Mouse (Mus musculus): ENCODE measurements around the gene Fnip2. TPM values are rescaled to one million over a fixed set of nuclear protein-coding genes. Genes with fewer than 3 reads are reported as not detected.
"Not testable (repeated sequence)": the region's sequence is repeated elsewhere in the genome, so short reads cannot be mapped to it uniquely, and the experiment has no call there.

The Fnip2 gene
- polyA plus RNA-seq, 1 experiment from 2014 or later = 4.7 TPM

- no peak overlapping the region for H3K9ac ChIP-seq
- H3K4me2 ChIP-seq = no peak overlapping the region
- no peak overlapping the region for H3K27ac ChIP-seq
- peaks cover 12% of the 10 kb centered on the region for H3K4me1 ChIP-seq
- H3K4me3 ChIP-seq = no peak overlapping the region
- H3K9me3 ChIP-seq = no peaks in the 10 kb centered on the region
- ATAC-seq (ENCODE audit: insufficient number of reproducible peaks, insufficient read depth, low FRiP score, low TSS enrichment, low read depth) = no peak
- H3K36me3 ChIP-seq = peaks cover 5% of the 10 kb centered on the region; the same call in 1 of the 2 replicates
- WGBS = 84% methylated on average over 14 of the region's 14 CpGs
- H3K27me3 ChIP-seq = no peaks in the 10 kb centered on the region
Measured at GRCm38 (mm10) chr3:79452696-79453263, 114.8 kb downstream of the Fnip2 start.

GRCm38 (mm10) chr3:79449361-79449760, 118.2 kb downstream of the Fnip2 start:
- WGBS = 54% methylated on average over 7 of the region's 7 CpGs
- H3K36me3 ChIP-seq = no peaks in the 10 kb centered on the region
- ATAC-seq (ENCODE audit: insufficient number of reproducible peaks, insufficient read depth, low FRiP score, low TSS enrichment, low read depth) = no peak

GRCm38 (mm10) chr3:79448421-79448820, 119.2 kb downstream of the Fnip2 start:
- Histone ChIP-seq H3K27me3 (no peaks in the 10 kb centered on the region), H3K4me2 (no peak overlapping the region), H3K4me3 (no peak overlapping the region), H3K4me1 (peaks cover 12% of the 10 kb centered on the region), H3K9ac (no peak overlapping the region), H3K36me3 (no peaks in the 10 kb centered on the region), H3K27ac (no peak overlapping the region), H3K9me3 (no peaks in the 10 kb centered on the region)
- WGBS = 60% methylated on average over 5 of the region's 5 CpGs
- ATAC-seq (ENCODE audit: insufficient number of reproducible peaks, insufficient read depth, low FRiP score, low TSS enrichment, low read depth) = no peak

More at GRCm38 (mm10) chr3:79449361-79449760, 118.2 kb downstream of the Fnip2 start:
- no peaks in the 10 kb centered on the region for H3K27me3 ChIP-seq
- peaks cover 12% of the 10 kb centered on the region for H3K4me1 ChIP-seq
- no peak overlapping the region for H3K4me3 ChIP-seq
- H3K27ac ChIP-seq = no peak overlapping the region
- H3K9me3 ChIP-seq = no peaks in the 10 kb centered on the region
- no peak overlapping the region for H3K9ac ChIP-seq
- H3K4me2 ChIP-seq = no peak overlapping the region

- not testable (repeated sequence) for H3K27ac ChIP-seq; H3K4me3 ChIP-seq; H3K27me3 ChIP-seq; H3K4me2 ChIP-seq; H3K36me3 ChIP-seq; ATAC-seq (ENCODE audit: insufficient number of reproducible peaks, insufficient read depth, low FRiP score, low TSS enrichment, low read depth); H3K9me3 ChIP-seq; H3K9ac ChIP-seq
- H3K4me1 ChIP-seq = peaks cover 12% of the 10 kb centered on the region
- WGBS = 80% methylated on average over 3 of the region's 3 CpGs
Measured at GRCm38 (mm10) chr3:79446648-79447047, 120.9 kb downstream of the Fnip2 start.

- no peak overlapping the region for H3K27ac ChIP-seq
- H3K9me3 ChIP-seq = no peaks in the 10 kb centered on the region
- no peak overlapping the region for H3K9ac ChIP-seq
- no peak overlapping the region for H3K4me3 ChIP-seq
- H3K4me1 ChIP-seq = peaks cover 12% of the 10 kb centered on the region
- no peaks in the 10 kb centered on the region for H3K36me3 ChIP-seq
- WGBS = 93% methylated on average over 4 of the region's 4 CpGs
- no peak overlapping the region for H3K4me2 ChIP-seq
- ATAC-seq (ENCODE audit: insufficient number of reproducible peaks, insufficient read depth, low FRiP score, low TSS enrichment, low read depth) = no peak
- H3K27me3 ChIP-seq = no peaks in the 10 kb centered on the region
Measured at GRCm38 (mm10) chr3:79446124-79446523, 121.5 kb downstream of the Fnip2 start.

GRCm38 (mm10) chr3:79445041-79445440, 122.6 kb downstream of the Fnip2 start:
- Histone ChIP-seq H3K4me2 (no peak overlapping the region), H3K4me1 (peaks cover 12% of the 10 kb centered on the region), H3K27me3 (no peaks in the 10 kb centered on the region), H3K36me3 (no peaks in the 10 kb centered on the region), H3K9me3 (no peaks in the 10 kb centered on the region), H3K4me3 (no peak overlapping the region), H3K9ac (no peak overlapping the region), H3K27ac (no peak overlapping the region)
- no peak for ATAC-seq (ENCODE audit: insufficient number of reproducible peaks, insufficient read depth, low FRiP score, low TSS enrichment, low read depth)
- 80% methylated on average over 8 of the region's 8 CpGs for WGBS

- Histone ChIP-seq H3K27me3 (no peaks in the 10 kb centered on the region), H3K9me3 (no peaks in the 10 kb centered on the region), H3K27ac (no peak overlapping the region), H3K4me2 (no peak overlapping the region), H3K9ac (no peak overlapping the region), H3K36me3 (no peaks in the 10 kb centered on the region), H3K4me3 (no peak overlapping the region), H3K4me1 (peaks cover 6% of the 10 kb centered on the region)
- 64% methylated on average over 4 of the region's 4 CpGs for WGBS
- ATAC-seq (ENCODE audit: insufficient number of reproducible peaks, insufficient read depth, low FRiP score, low TSS enrichment, low read depth) = no peak
Measured at GRCm38 (mm10) chr3:79443850-79444249, 123.7 kb downstream of the Fnip2 start.

- H3K36me3 ChIP-seq = no peaks in the 10 kb centered on the region
- no peaks in the 10 kb centered on the region for H3K27me3 ChIP-seq
- no peak overlapping the region for H3K9ac ChIP-seq
- WGBS = 82% methylated on average over 12 of the region's 12 CpGs
- H3K27ac ChIP-seq = no peak overlapping the region
- H3K9me3 ChIP-seq = no peaks in the 10 kb centered on the region
- H3K4me1 ChIP-seq = no peaks in the 10 kb centered on the region
- ATAC-seq (ENCODE audit: insufficient number of reproducible peaks, insufficient read depth, low FRiP score, low TSS enrichment, low read depth) = no peak
- no peak overlapping the region for H3K4me3 ChIP-seq
- H3K4me2 ChIP-seq = no peak overlapping the region
Measured at GRCm38 (mm10) chr3:79440976-79441491, 126.6 kb downstream of the Fnip2 start.

GRCm38 (mm10) chr3:79438276-79438675, 129.3 kb downstream of the Fnip2 start:
- H3K9ac ChIP-seq = no peak overlapping the region
- no peaks in the 10 kb centered on the region for H3K27me3 ChIP-seq
- no peak overlapping the region for H3K4me2 ChIP-seq
- no peak overlapping the region for H3K27ac ChIP-seq
- no peaks in the 10 kb centered on the region for H3K9me3 ChIP-seq
- no peak overlapping the region for H3K4me3 ChIP-seq
- no peaks in the 10 kb centered on the region for H3K4me1 ChIP-seq
- ATAC-seq (ENCODE audit: insufficient number of reproducible peaks, insufficient read depth, low FRiP score, low TSS enrichment, low read depth) = no peak
- H3K36me3 ChIP-seq = no peaks in the 10 kb centered on the region
- WGBS = 96% methylated on average over 3 of the region's 3 CpGs

GRCm38 (mm10) chr3:79436186-79436585, 131.4 kb downstream of the Fnip2 start:
- Histone ChIP-seq H3K9ac (no peak overlapping the region), H3K9me3 (no peaks in the 10 kb centered on the region), H3K4me1 (no peaks in the 10 kb centered on the region), H3K36me3 (no peaks in the 10 kb centered on the region), H3K27ac (no peak overlapping the region), H3K27me3 (no peaks in the 10 kb centered on the region), H3K4me3 (no peak overlapping the region), H3K4me2 (no peak overlapping the region)
- WGBS = 77% methylated on average over 7 of the region's 7 CpGs
- ATAC-seq (ENCODE audit: insufficient number of reproducible peaks, insufficient read depth, low FRiP score, low TSS enrichment, low read depth) = no peak

- 43% methylated on average over 5 of the region's 5 CpGs for WGBS
- no peak overlapping the region for H3K4me3 ChIP-seq
Measured at GRCm38 (mm10) chr3:79434985-79435384, 132.6 kb downstream of the Fnip2 start.

GRCm38 (mm10) chr3:79434436-79434835, 133.2 kb downstream of the Fnip2 start:
- H3K9ac ChIP-seq = no peak overlapping the region
- 77% methylated on average over 9 of the region's 9 CpGs for WGBS
- no peak for ATAC-seq (ENCODE audit: insufficient number of reproducible peaks, insufficient read depth, low FRiP score, low TSS enrichment, low read depth)

More at GRCm38 (mm10) chr3:79434985-79435384, 132.6 kb downstream of the Fnip2 start:
- Histone ChIP-seq H3K27ac (no peak overlapping the region), H3K27me3 (no peaks in the 10 kb centered on the region), H3K4me2 (no peak overlapping the region), H3K9me3 (no peaks in the 10 kb centered on the region), H3K9ac (no peak overlapping the region), H3K4me1 (no peaks in the 10 kb centered on the region), H3K36me3 (no peaks in the 10 kb centered on the region)
- no peak for ATAC-seq (ENCODE audit: insufficient number of reproducible peaks, insufficient read depth, low FRiP score, low TSS enrichment, low read depth)

More at GRCm38 (mm10) chr3:79434436-79434835, 133.2 kb downstream of the Fnip2 start:
- Histone ChIP-seq H3K9me3 (no peaks in the 10 kb centered on the region), H3K36me3 (no peaks in the 10 kb centered on the region), H3K4me1 (no peaks in the 10 kb centered on the region), H3K4me3 (no peak overlapping the region), H3K4me2 (no peak overlapping the region), H3K27me3 (no peaks in the 10 kb centered on the region), H3K27ac (no peak overlapping the region)

Data from embryonic facial prominence, embryonic 13.5 days (tissue).